Mouse (Mus musculus): ENCODE measurements at regions not wholly inside any gene's neighbourhood (a gene's known extent, or its start where the extent isn't known, plus 50 kb on each side); places are given as distances from the start of the nearest gene placed in this dataset.

- no peak for TF ChIP-seq POLR2A (IDR thresholded peaks at IDR 0.05; ENCODE audit: extremely low read depth, insufficient read depth, low read length)
- TF ChIP-seq CTCF (IDR thresholded peaks at IDR 0.05; ENCODE audit: extremely low read depth, insufficient read depth, low read length): no peak
Observed at GRCm38 (mm10) chr15:94032957-94033356, 432.3 kb downstream of the Adamts20 start.
